Mouse (Mus musculus) MEL (cell line): ENCODE results near the gene Fhl1.

Experiments used
- CTCF ChIP-seq, 3 experiments: IDR thresholded peaks in 2 of 3; conservative IDR thresholded peaks in 1 of 3; 2 replicates each; pipeline ENCODE4 v1.5.1; 2011 to 2012; ENCODE audit warnings: low read length in 3 of 3, low read depth in 2 of 3, mild to moderate bottlenecking in 2 of 3, improper control_type of control experiment in 1 of 3, inconsistent platforms in 1 of 3, mixed read lengths in 1 of 3, moderate library complexity in 1 of 3; ENCODE audit not compliant: control insufficient read depth in 1 of 3, insufficient read depth in 1 of 3, poor library complexity in 1 of 3, severe bottlenecking in 1 of 3
- MAFK ChIP-seq: IDR thresholded peaks from 2 replicates; pipeline ENCODE4 v1.6.1; 2011; ENCODE audit warnings: low read depth, mild to moderate bottlenecking, low read length, improper control_type of control experiment, borderline replicate concordance
- MAX ChIP-seq: IDR thresholded peaks from 2 replicates; pipeline ENCODE4 v1.6.1; 2011; ENCODE audit warnings: low read length, improper control_type of control experiment
- MXI1 ChIP-seq: IDR thresholded peaks from 2 replicates; pipeline ENCODE4 v1.6.1; 2011; ENCODE audit warnings: mild to moderate bottlenecking, low read depth, low read length, improper control_type of control experiment
- POLR2A ChIP-seq, 2 experiments: IDR thresholded peaks; 2 replicates each; pipeline ENCODE4 v1.6.1; 2011 to 2012; ENCODE audit warnings: low read length in 2 of 2, mild to moderate bottlenecking in 2 of 2, control low read depth in 1 of 2, improper control_type of control experiment in 1 of 2, low read depth in 1 of 2, moderate library complexity in 1 of 2; ENCODE audit not compliant: control insufficient read depth in 1 of 2, insufficient read depth in 1 of 2, poor library complexity in 1 of 2
- ZKSCAN1 ChIP-seq: IDR thresholded peaks from 2 replicates; pipeline ENCODE4 v1.6.1; 2012; ENCODE audit warnings: low read depth, mild to moderate bottlenecking, inconsistent platforms, low read length, improper control_type of control experiment, moderate library complexity

DNA sequence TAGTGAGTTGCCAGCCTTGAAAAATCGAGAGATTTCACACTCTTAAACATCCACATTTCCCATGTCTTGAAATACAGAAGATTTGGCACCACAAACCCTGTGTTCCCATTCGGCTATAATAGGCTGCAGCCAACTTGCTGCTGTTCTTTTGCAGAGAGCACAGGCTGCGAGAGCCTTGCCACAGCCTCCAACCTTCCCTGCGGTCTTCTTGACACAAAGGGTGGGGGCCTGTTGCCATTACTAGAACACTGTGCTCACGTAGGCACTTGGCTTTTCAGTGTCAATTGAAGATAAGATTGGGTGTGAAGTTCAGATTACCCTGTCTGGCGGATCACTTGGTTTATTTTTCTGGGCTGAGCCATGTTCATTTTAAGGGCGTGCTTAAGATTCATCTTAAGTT, 24.8 kb downstream of the Fhl1 start:
- no peak for TF ChIP-seq CTCF (IDR thresholded peaks at IDR 0.05 in 2 of 3, conservative IDR thresholded peaks at IDR 0.05 in 1 of 3; ENCODE audit: control insufficient read depth in 1 of 3, insufficient read depth in 1 of 3, low read depth in 2 of 3, low read length in 3 of 3, poor library complexity in 1 of 3, severe bottlenecking in 1 of 3)
- TF ChIP-seq POLR2A (IDR thresholded peaks at IDR 0.05; ENCODE audit: control insufficient read depth in 1 of 2, insufficient read depth in 1 of 2, low read depth in 1 of 2, low read length in 2 of 2, poor library complexity in 1 of 2), result no peak
- TF ChIP-seq MXI1, result no peak
- no peak for TF ChIP-seq MAFK
- TF ChIP-seq MAX, result no peak
- no peak for TF ChIP-seq ZKSCAN1
